Mouse (Mus musculus): ENCODE data around the gene Zfp511. TPM values are rescaled to one million over a fixed set of nuclear protein-coding genes. Genes with fewer than 3 reads are reported as not detected.

The Zfp511 gene
- total RNA-seq, 4 experiments from 2014 or later: 19.6 to 28.2 (median 23.3) TPM

GRCm38 (mm10) chr7:140048361-140049114 lies 12.3 kb downstream of the Zfp511 start, which contains the start of gene Msx3:
Msx3 (minus strand) TSS chr7:140049089.
- no peak for DNase-seq (ENCODE audit: low spot score in 2 of 2)

GRCm38 (mm10) chr7:140049115-140049689 lies 13.0 kb downstream of the Zfp511 start:
- no peak for DNase-seq (ENCODE audit: low spot score in 2 of 2)

GRCm38 (mm10) chr7:140054124-140054523 lies 17.9 kb downstream of the Zfp511 start:
- DNase-seq (ENCODE audit: low spot score in 2 of 2): no peak

GRCm38 (mm10) chr7:140057413-140058407 lies 21.5 kb downstream of the Zfp511 start:
- DNase-seq (ENCODE audit: low spot score in 2 of 2): no peak

GRCm38 (mm10) chr7:140058528-140058927 lies 22.3 kb downstream of the Zfp511 start:
- no peak for DNase-seq (ENCODE audit: low spot score in 2 of 2)

- no peak for DNase-seq (ENCODE audit: low spot score in 2 of 2)
These were observed 23.4 kb downstream of the Zfp511 start for GRCm38 (mm10) chr7:140059601-140060000.

GRCm38 (mm10) chr7:140060936-140061831 lies 25.0 kb downstream of the Zfp511 start:
- no peak for DNase-seq (ENCODE audit: low spot score in 2 of 2)

GRCm38 (mm10) chr7:140061832-140062130 lies 25.6 kb downstream of the Zfp511 start:
- DNase-seq (ENCODE audit: low spot score in 2 of 2): no peak

- no peak for DNase-seq (ENCODE audit: low spot score in 2 of 2)
These were observed 26.1 kb downstream of the Zfp511 start for GRCm38 (mm10) chr7:140062307-140062706.

- peak; percentile 56 to 74 for DNase-seq (ENCODE audit: low spot score in 2 of 2)
These were observed 26.9 kb downstream of the Zfp511 start for GRCm38 (mm10) chr7:140063092-140063491.

GRCm38 (mm10) chr7:140067397-140067796 lies 31.2 kb downstream of the Zfp511 start:
- no peak for DNase-seq (ENCODE audit: low spot score in 2 of 2)

GRCm38 (mm10) chr7:140070042-140070711 lies 34.0 kb downstream of the Zfp511 start:
- no peak for DNase-seq (ENCODE audit: low spot score in 2 of 2)

GRCm38 (mm10) chr7:140077698-140078097 lies 41.5 kb downstream of the Zfp511 start:
- no peak for DNase-seq (ENCODE audit: low spot score in 2 of 2)

- DNase-seq (ENCODE audit: low spot score in 2 of 2): peak; percentile 43 to 56
These were observed 42.5 kb downstream of the Zfp511 start for GRCm38 (mm10) chr7:140078711-140079110.

GRCm38 (mm10) chr7:140080503-140081156 lies 44.4 kb downstream of the Zfp511 start:
- DNase-seq (ENCODE audit: low spot score in 2 of 2): peak; percentile 75 to 91

GRCm38 (mm10) chr7:140081408-140082241 lies 45.4 kb downstream of the Zfp511 start:
- peak; percentile 52 to 55 for DNase-seq (ENCODE audit: low spot score in 2 of 2)

GRCm38 (mm10) chr7:140082242-140082678 lies 46.1 kb downstream of the Zfp511 start, which contains the start of gene Caly:
Caly (minus strand) TSS chr7:140082548.
- DNase-seq (ENCODE audit: low spot score in 2 of 2): peak; percentile 80 to 97
